In genomic region chr7:70368268-70368655, GRCm38 (mm10) we compare ENCODE assay signal across 9 mouse cellular contexts. TPM values are rescaled to one million over a fixed set of nuclear protein-coding genes. Genes with fewer than 3 reads are reported as not detected.
DNase-seq lines count a peak whose midpoint lies in the region; ATAC-seq and TF ChIP-seq lines count a peak whose summit lies in the region.
"Had no signal": no experiment of that assay in that cellular context is flagged by ENCODE, and none has a peak within 500 bp of the region (broad histone marks: within the 10 kb centered on the region; RNA-seq: fewer than 3 reads in every experiment).

No protein-coding gene starts in this region.

- H3K36me3 ChIP-seq in intestine, embryonic 15.5 days, result no peaks in the 10 kb centered on the region
- H3K36me3 ChIP-seq in intestine, postnatal 0 days (ENCODE audit: control insufficient read depth, insufficient read depth), result no peaks in the 10 kb centered on the region
- H3K36me3 ChIP-seq in forebrain, embryonic 15.5 days, result no peaks in the 10 kb centered on the region
- no peaks in the 10 kb centered on the region for H3K36me3 ChIP-seq in midbrain, embryonic 10.5 days

- no peak overlapping the region for H3K4me3 ChIP-seq in intestine, embryonic 15.5 days (replicated peaks)
- no peak overlapping the region for H3K4me3 ChIP-seq in intestine, postnatal 0 days (ENCODE audit: low read depth, low read length)
- peak overlapping the region; percentile 31 for H3K4me3 ChIP-seq in forebrain, embryonic 15.5 days
- H3K4me3 ChIP-seq in midbrain, embryonic 10.5 days, result peak overlapping the region; percentile 65
- H3K4me3 ChIP-seq: megakaryocyte, embryonic 14.5 days had no signal

- H3K9ac ChIP-seq in intestine, embryonic 15.5 days, result no peak overlapping the region
- H3K9ac ChIP-seq in intestine, postnatal 0 days (ENCODE audit: low read depth, low read length), result no peak overlapping the region
- no peak overlapping the region for H3K9ac ChIP-seq in forebrain, embryonic 15.5 days (replicated peaks)

- 58% methylated on average over 6 of the region's 6 CpGs for WGBS in intestine, embryonic 15.5 days
- WGBS in intestine, postnatal 0 days, result 71% methylated on average over 6 of the region's 6 CpGs
- 7% methylated on average over 6 of the region's 6 CpGs for WGBS in forebrain, embryonic 15.5 days
- 8% methylated on average over 6 of the region's 6 CpGs for WGBS in midbrain, embryonic 10.5 days

- H3K4me2 ChIP-seq in intestine, embryonic 15.5 days (replicated peaks), result peak overlapping the region; percentile 40; the same call in 1 of the 2 replicates
- no peak overlapping the region for H3K4me2 ChIP-seq in intestine, postnatal 0 days (replicated peaks; ENCODE audit: low read depth)
- H3K4me2 ChIP-seq in forebrain, embryonic 15.5 days (replicated peaks), result peak overlapping the region; percentile 44

- peaks cover 13% of the 10 kb centered on the region for H3K4me1 ChIP-seq in intestine, embryonic 15.5 days (replicated peaks)
- no peaks in the 10 kb centered on the region; the same call in 1 of the 2 replicates for H3K4me1 ChIP-seq in intestine, postnatal 0 days (replicated peaks; ENCODE audit: control insufficient read depth, insufficient read depth, low read length)
- H3K4me1 ChIP-seq in forebrain, embryonic 15.5 days, result peaks cover 14% of the 10 kb centered on the region
- H3K4me1 ChIP-seq in midbrain, embryonic 10.5 days, result peaks cover 66% of the 10 kb centered on the region

- peak; percentile 53 for DNase-seq in embryo, embryonic 10 days (ENCODE audit: low spot score)
- DNase-seq in midbrain, embryonic 10.5 days (ENCODE audit: low spot score), result no peak
- DNase-seq in adrenal gland, postnatal 25 days, result no peak
- no peak for DNase-seq in adrenal gland, adult 18-20 months (ENCODE audit: low spot score in 2 of 2)
- no peak for DNase-seq in ovary, postnatal 10 days (ENCODE audit: low spot score)

- peaks cover 23% of the 10 kb centered on the region for H3K27me3 ChIP-seq in intestine, embryonic 15.5 days (replicated peaks)
- H3K27me3 ChIP-seq in intestine, postnatal 0 days (replicated peaks; ENCODE audit: control insufficient read depth, insufficient read depth, low read length), result peaks cover 58% of the 10 kb centered on the region
- peaks cover 78% of the 10 kb centered on the region for H3K27me3 ChIP-seq in forebrain, embryonic 15.5 days
- peaks cover 99% of the 10 kb centered on the region for H3K27me3 ChIP-seq in midbrain, embryonic 10.5 days (ENCODE audit: low read depth, poor library complexity, severe bottlenecking)

- no peak for ATAC-seq in intestine, embryonic 15.5 days
- ATAC-seq in intestine, postnatal 0 days, result no peak
- ATAC-seq in forebrain, embryonic 15.5 days (replicated peaks), result no peak

- TF ChIP-seq CTCF in intestine, postnatal 0 days (IDR thresholded peaks at IDR 0.05; ENCODE audit: low read depth), result no peak

- H3K9me3 ChIP-seq in intestine, embryonic 15.5 days, result no peaks in the 10 kb centered on the region
- no peaks in the 10 kb centered on the region for H3K9me3 ChIP-seq in intestine, postnatal 0 days (ENCODE audit: control insufficient read depth)
- no peaks in the 10 kb centered on the region for H3K9me3 ChIP-seq in forebrain, embryonic 15.5 days
- H3K9me3 ChIP-seq in midbrain, embryonic 10.5 days (replicated peaks), result no peaks in the 10 kb centered on the region

- H3K27ac ChIP-seq in intestine, embryonic 15.5 days, result no peak overlapping the region
- no peak overlapping the region for H3K27ac ChIP-seq in intestine, postnatal 0 days (ENCODE audit: low read depth, low read length)
- peak overlapping the region; percentile 79 for H3K27ac ChIP-seq in forebrain, embryonic 15.5 days (replicated peaks)
- peak overlapping the region; percentile 96 for H3K27ac ChIP-seq in midbrain, embryonic 10.5 days (replicated peaks)

RNA-seq across cellular contexts. Expression of gene Nr2f2, which starts 1.7 kb away (rescaled TPM):
- 39.4 and 46.3 TPM in 2 replicates for polyA plus RNA-seq in intestine, embryonic 15.5 days (2015; fragmentation: Nextera tagmentation; extraction: Ambion mirVana)
- 17.9 and 19.1 TPM in 2 replicates for polyA plus RNA-seq in intestine, postnatal 0 days (2015; fragmentation: Nextera tagmentation; extraction: Ambion mirVana)
- 76.2 and 95.0 TPM in 2 replicates for polyA plus RNA-seq in forebrain, embryonic 15.5 days (2015; fragmentation: Nextera tagmentation; extraction: Ambion mirVana)
- polyA plus RNA-seq in midbrain, embryonic 10.5 days (2016; fragmentation: Nextera tagmentation; extraction: Ambion mirVana), result 86.8 and 89.2 TPM in 2 replicates
- total RNA-seq in adrenal gland, postnatal 25 days (2021), result 101 and 117 TPM in 2 replicates
- 100 to 1,000 TPM in 1 of 2 experiments, 10 to 100 TPM in 1; 99.3 to 123 TPM for total RNA-seq in adrenal gland, adult 18-20 months (2021)

Comparison
In these comparisons a context has a peak if more than half of its experiments do, and no peak if none do; other contexts are left out.
1. H3K27ac ChIP-seq: peak in forebrain, embryonic 15.5 days (single experiment) and midbrain, embryonic 10.5 days (single experiment); none in intestine, embryonic 15.5 days (single experiment) and intestine, postnatal 0 days (single experiment).
2. H3K4me3 ChIP-seq: peak in forebrain, embryonic 15.5 days (single experiment) and midbrain, embryonic 10.5 days (single experiment); none in intestine, embryonic 15.5 days (single experiment) and intestine, postnatal 0 days (single experiment).